Mouse (Mus musculus): Measurements from ENCODE around the gene Gm10985. TPM values are rescaled to one million over a fixed set of nuclear protein-coding genes. Genes with fewer than 3 reads are reported as not detected.

The Gm10985 gene
- polyA plus RNA-seq, 1 experiment: not detected

- Histone ChIP-seq H3ac (ENCODE audit: control insufficient read depth, insufficient read length) (no peak overlapping the region), H3K79me2 (ENCODE audit: control insufficient read depth, insufficient read depth) (no peaks in the 10 kb centered on the region), H3K36me3 (ENCODE audit: control insufficient read depth, insufficient read depth) (no peaks in the 10 kb centered on the region), H3K27me3 (ENCODE audit: control insufficient read depth, insufficient read depth, insufficient read length) (peaks cover 6% of the 10 kb centered on the region), H3K4me2 (ENCODE audit: low read depth) (no peak overlapping the region), H3K4me3 (no peak overlapping the region)
- TF ChIP-seq USF1 (IDR thresholded peaks at IDR 0.05; ENCODE audit: low read depth) (no peak), POLR2AphosphoS2 (IDR thresholded peaks at IDR 0.05; ENCODE audit: insufficient read length, low read depth) (no peak), TCF3 (IDR thresholded peaks at IDR 0.05; ENCODE audit: insufficient read length, low read depth) (no peak), E2F4 (IDR thresholded peaks at IDR 0.05; ENCODE audit: insufficient read depth) (no peak), MYOD1 (IDR thresholded peaks at IDR 0.05; ENCODE audit: control insufficient read depth in 1 of 3, insufficient read length in 2 of 3, low read depth in 2 of 3) (no peak), CEBPB (IDR thresholded peaks at IDR 0.05; ENCODE audit: insufficient read depth, poor library complexity, severe bottlenecking) (no peak), POLR2A (IDR thresholded peaks at IDR 0.05; ENCODE audit: insufficient read length, low read depth) (no peak), TCF12 (IDR thresholded peaks at IDR 0.05; ENCODE audit: insufficient read depth, poor library complexity, severe bottlenecking) (no peak), MAX (IDR thresholded peaks at IDR 0.05; ENCODE audit: low read depth) (no peak), REST (IDR thresholded peaks at IDR 0.05; ENCODE audit: insufficient read depth, insufficient read length) (no peak), MYOG (IDR thresholded peaks at IDR 0.05; ENCODE audit: control insufficient read depth in 1 of 3, insufficient read depth in 1 of 3, insufficient read length in 2 of 3, low read depth in 2 of 3) (no peak), SRF (IDR thresholded peaks at IDR 0.05; ENCODE audit: control insufficient read depth, insufficient read length, low read depth) (no peak)
Observed at GRCm38 (mm10) chr3:53834238-53834637, 10.6 kb upstream of the Gm10985 start.

GRCm38 (mm10) chr3:53846206-53846928 lies 1.5 kb downstream of the Gm10985 start:
- H3K27me3 ChIP-seq (ENCODE audit: control insufficient read depth, insufficient read depth, insufficient read length): no peaks in the 10 kb centered on the region
- TF ChIP-seq REST (IDR thresholded peaks at IDR 0.05; ENCODE audit: insufficient read depth, insufficient read length) (no peak), CEBPB (IDR thresholded peaks at IDR 0.05; ENCODE audit: insufficient read depth, poor library complexity, severe bottlenecking) (no peak), SRF (IDR thresholded peaks at IDR 0.05; ENCODE audit: control insufficient read depth, insufficient read length, low read depth) (no peak), POLR2AphosphoS2 (IDR thresholded peaks at IDR 0.05; ENCODE audit: insufficient read length, low read depth) (no peak), TCF3 (IDR thresholded peaks at IDR 0.05; ENCODE audit: insufficient read length, low read depth) (no peak), MYOD1 (IDR thresholded peaks at IDR 0.05; ENCODE audit: control insufficient read depth in 1 of 3, insufficient read length in 2 of 3, low read depth in 2 of 3) (peak in 2 of 3 experiments; percentile 20 to 52), E2F4 (IDR thresholded peaks at IDR 0.05; ENCODE audit: insufficient read depth) (no peak), MAX (IDR thresholded peaks at IDR 0.05; ENCODE audit: low read depth) (no peak), USF1 (IDR thresholded peaks at IDR 0.05; ENCODE audit: low read depth) (no peak), MYOG (IDR thresholded peaks at IDR 0.05; ENCODE audit: control insufficient read depth in 1 of 3, insufficient read depth in 1 of 3, insufficient read length in 2 of 3, low read depth in 2 of 3) (peak in 1 of 3 experiments; percentile 52), POLR2A (IDR thresholded peaks at IDR 0.05; ENCODE audit: insufficient read length, low read depth) (no peak), TCF12 (IDR thresholded peaks at IDR 0.05; ENCODE audit: insufficient read depth, poor library complexity, severe bottlenecking) (peak; percentile 39)
- no peaks in the 10 kb centered on the region for H3K79me2 ChIP-seq (ENCODE audit: control insufficient read depth, insufficient read depth)
- no peaks in the 10 kb centered on the region for H3K36me3 ChIP-seq (ENCODE audit: control insufficient read depth, insufficient read depth)
- no peak overlapping the region for H3K4me3 ChIP-seq
- peak overlapping the region; percentile 30 for H3K4me2 ChIP-seq (ENCODE audit: low read depth)
- no peak overlapping the region for H3ac ChIP-seq (ENCODE audit: control insufficient read depth, insufficient read length)

GRCm38 (mm10) chr3:53847726-53848125 lies 2.8 kb downstream of the Gm10985 start:
- Histone ChIP-seq H3K4me3 (no peak overlapping the region), H3K4me2 (ENCODE audit: low read depth) (no peak overlapping the region), H3K36me3 (ENCODE audit: control insufficient read depth, insufficient read depth) (no peaks in the 10 kb centered on the region), H3K27me3 (ENCODE audit: control insufficient read depth, insufficient read depth, insufficient read length) (no peaks in the 10 kb centered on the region), H3ac (ENCODE audit: control insufficient read depth, insufficient read length) (no peak overlapping the region), H3K79me2 (ENCODE audit: control insufficient read depth, insufficient read depth) (no peaks in the 10 kb centered on the region)
- TF ChIP-seq USF1 (IDR thresholded peaks at IDR 0.05; ENCODE audit: low read depth): no peak
- no peak for TF ChIP-seq REST (IDR thresholded peaks at IDR 0.05; ENCODE audit: insufficient read depth, insufficient read length)
- TF ChIP-seq MYOD1 (IDR thresholded peaks at IDR 0.05; ENCODE audit: control insufficient read depth in 1 of 3, insufficient read length in 2 of 3, low read depth in 2 of 3): no peak
- no peak for TF ChIP-seq MAX (IDR thresholded peaks at IDR 0.05; ENCODE audit: low read depth)
- no peak for TF ChIP-seq SRF (IDR thresholded peaks at IDR 0.05; ENCODE audit: control insufficient read depth, insufficient read length, low read depth)
- no peak for TF ChIP-seq E2F4 (IDR thresholded peaks at IDR 0.05; ENCODE audit: insufficient read depth)
- TF ChIP-seq MYOG (IDR thresholded peaks at IDR 0.05; ENCODE audit: control insufficient read depth in 1 of 3, insufficient read depth in 1 of 3, insufficient read length in 2 of 3, low read depth in 2 of 3): no peak
- TF ChIP-seq POLR2AphosphoS2 (IDR thresholded peaks at IDR 0.05; ENCODE audit: insufficient read length, low read depth): no peak
- TF ChIP-seq TCF3 (IDR thresholded peaks at IDR 0.05; ENCODE audit: insufficient read length, low read depth): no peak
- TF ChIP-seq POLR2A (IDR thresholded peaks at IDR 0.05; ENCODE audit: insufficient read length, low read depth): no peak
- TF ChIP-seq TCF12 (IDR thresholded peaks at IDR 0.05; ENCODE audit: insufficient read depth, poor library complexity, severe bottlenecking): no peak
- TF ChIP-seq CEBPB (IDR thresholded peaks at IDR 0.05; ENCODE audit: insufficient read depth, poor library complexity, severe bottlenecking): no peak

GRCm38 (mm10) chr3:53848262-53848661 lies 3.4 kb downstream of the Gm10985 start:
- Histone ChIP-seq H3K36me3 (ENCODE audit: control insufficient read depth, insufficient read depth) (no peaks in the 10 kb centered on the region), H3ac (ENCODE audit: control insufficient read depth, insufficient read length) (no peak overlapping the region), H3K79me2 (ENCODE audit: control insufficient read depth, insufficient read depth) (no peaks in the 10 kb centered on the region), H3K4me2 (ENCODE audit: low read depth) (no peak overlapping the region), H3K4me3 (no peak overlapping the region), H3K27me3 (ENCODE audit: control insufficient read depth, insufficient read depth, insufficient read length) (no peaks in the 10 kb centered on the region)
- TF ChIP-seq CEBPB (IDR thresholded peaks at IDR 0.05; ENCODE audit: insufficient read depth, poor library complexity, severe bottlenecking) (no peak), SRF (IDR thresholded peaks at IDR 0.05; ENCODE audit: control insufficient read depth, insufficient read length, low read depth) (no peak), TCF3 (IDR thresholded peaks at IDR 0.05; ENCODE audit: insufficient read length, low read depth) (no peak), REST (IDR thresholded peaks at IDR 0.05; ENCODE audit: insufficient read depth, insufficient read length) (no peak), TCF12 (IDR thresholded peaks at IDR 0.05; ENCODE audit: insufficient read depth, poor library complexity, severe bottlenecking) (no peak), POLR2A (IDR thresholded peaks at IDR 0.05; ENCODE audit: insufficient read length, low read depth) (no peak), USF1 (IDR thresholded peaks at IDR 0.05; ENCODE audit: low read depth) (no peak)
